Comparison of ENCODE assay signal across 8 mouse cellular contexts in the genomic region with DNA sequence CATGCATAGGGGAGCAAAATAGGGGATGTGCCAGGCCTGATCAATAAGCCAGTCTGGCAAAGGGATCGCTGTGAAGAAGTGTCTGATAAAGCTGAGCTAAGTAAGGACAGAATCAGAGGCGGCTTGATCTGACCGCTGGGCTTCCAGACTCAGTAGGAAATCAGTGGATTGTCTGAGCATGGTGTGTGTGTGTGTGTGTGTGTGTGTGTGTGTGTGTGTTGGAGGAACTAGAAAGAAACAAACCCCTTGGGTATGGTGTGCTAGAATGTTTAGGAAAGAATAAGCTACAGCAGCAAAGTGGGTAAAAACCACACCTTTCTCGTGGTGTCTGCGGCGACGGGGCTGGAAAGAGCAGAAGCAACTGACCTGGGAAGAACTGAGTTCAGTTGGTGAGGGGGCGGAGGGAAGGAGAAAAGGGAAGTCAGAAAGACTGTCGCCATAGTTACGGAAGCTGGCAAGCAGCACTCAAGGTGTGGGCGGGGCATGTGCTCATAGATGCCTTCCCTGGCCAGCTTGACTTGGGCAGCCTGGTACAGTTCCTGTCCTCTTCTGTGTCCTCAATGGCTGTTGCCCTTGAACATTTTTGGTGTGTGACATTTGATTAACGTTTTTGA. TPM values are rescaled to one million over a fixed set of nuclear protein-coding genes. Genes with fewer than 3 reads are reported as not detected.
DNase-seq lines count a peak whose midpoint lies in the region; ATAC-seq and TF ChIP-seq lines count a peak whose summit lies in the region.
"Had no signal": no experiment of that assay in that cellular context is flagged by ENCODE, and none has a peak within 500 bp of the region (broad histone marks: within the 10 kb centered on the region; RNA-seq: fewer than 3 reads in every experiment).

No protein-coding gene starts in this region.

- WGBS in bone marrow, adult 2 months, result 4% methylated on average over 12 of the region's 12 CpGs
- WGBS in kidney, embryonic 14.5 days, result 35% methylated on average over 12 of the region's 12 CpGs
- 31% methylated on average over 12 of the region's 12 CpGs for WGBS in limb, embryonic 13.5 days
- WGBS in midbrain, embryonic 15.5 days, result 26% methylated on average over 12 of the region's 12 CpGs

- DNase-seq in MN1 (ENCODE audit: low spot score), result peak; percentile 88
- DNase-seq in frontal cortex, adult 2 months (ENCODE audit: extremely low spot score in 1 of 2, low spot score in 1 of 2), result peak; percentile 63 to 81
- peak; percentile 94 for DNase-seq in splenic B cell, adult 2 months (ENCODE audit: low read depth, low spot score)

- H3K9ac ChIP-seq in kidney, embryonic 14.5 days (ENCODE audit: low read depth, low read length), result no peak overlapping the region
- no peak overlapping the region for H3K9ac ChIP-seq in limb, embryonic 13.5 days
- H3K9ac ChIP-seq in midbrain, embryonic 15.5 days, result no peak overlapping the region

- peaks cover 4% of the 10 kb centered on the region; the same call in 1 of the 2 replicates for H3K4me1 ChIP-seq in bone marrow, adult 2 months (ENCODE audit: control insufficient read depth, insufficient read depth, low read length)
- H3K4me1 ChIP-seq in kidney, embryonic 14.5 days (ENCODE audit: control insufficient read depth, insufficient read depth, low read length), result no peaks in the 10 kb centered on the region
- peaks cover 13% of the 10 kb centered on the region for H3K4me1 ChIP-seq in limb, embryonic 13.5 days
- H3K4me1 ChIP-seq in midbrain, embryonic 15.5 days, result peaks cover 9% of the 10 kb centered on the region

- peak overlapping the region; percentile 7 for H3K4me3 ChIP-seq in bone marrow, adult 2 months (replicated peaks; ENCODE audit: control insufficient read depth, low read depth, low read length)
- H3K4me3 ChIP-seq in kidney, embryonic 14.5 days (ENCODE audit: low read length), result no peak overlapping the region
- no peak overlapping the region for H3K4me3 ChIP-seq in limb, embryonic 13.5 days
- H3K4me3 ChIP-seq in midbrain, embryonic 15.5 days, result no peak overlapping the region
- H3K4me3 ChIP-seq: heart, adult 2 months had no signal

- no peaks in the 10 kb centered on the region for H3K36me3 ChIP-seq in kidney, embryonic 14.5 days (ENCODE audit: control insufficient read depth, insufficient read depth, low read length)
- no peaks in the 10 kb centered on the region for H3K36me3 ChIP-seq in limb, embryonic 13.5 days
- H3K36me3 ChIP-seq in midbrain, embryonic 15.5 days (replicated peaks), result no peaks in the 10 kb centered on the region
- no peaks in the 10 kb centered on the region for H3K36me3 ChIP-seq in splenic B cell, adult 2 months (ENCODE audit: control insufficient read depth, insufficient read depth, low read length, poor library complexity, severe bottlenecking)

- 0 out of 2 replicates have a peak overlapping the region, but pooled peaks have one; percentile 9 for H3K27ac ChIP-seq in bone marrow, adult 2 months (ENCODE audit: control insufficient read depth, insufficient read depth, low read depth, low read length, poor library complexity)
- H3K27ac ChIP-seq in kidney, embryonic 14.5 days (ENCODE audit: low read depth, low read length), result no peak overlapping the region
- no peak overlapping the region for H3K27ac ChIP-seq in limb, embryonic 13.5 days
- H3K27ac ChIP-seq in midbrain, embryonic 15.5 days, result no peak overlapping the region
- H3K27ac ChIP-seq: heart, adult 2 months had no signal

- no peaks in the 10 kb centered on the region for H3K9me3 ChIP-seq in kidney, embryonic 14.5 days (ENCODE audit: control insufficient read depth, low read length)
- H3K9me3 ChIP-seq in limb, embryonic 13.5 days, result no peaks in the 10 kb centered on the region
- no peaks in the 10 kb centered on the region for H3K9me3 ChIP-seq in midbrain, embryonic 15.5 days

- ATAC-seq in kidney, embryonic 14.5 days (ENCODE audit: low FRiP score, low TSS enrichment), result peak; percentile 69; the same call in 1 of the 2 replicates
- no peak for ATAC-seq in limb, embryonic 13.5 days (ENCODE audit: low FRiP score, low read depth)
- peak; percentile 78 for ATAC-seq in midbrain, embryonic 15.5 days (replicated peaks)

- H3K4me2 ChIP-seq in kidney, embryonic 14.5 days (replicated peaks; ENCODE audit: low read depth, low read length), result peak overlapping the region; percentile 17; the same call in 1 of the 2 replicates
- peak overlapping the region; percentile 40 for H3K4me2 ChIP-seq in limb, embryonic 13.5 days (replicated peaks)
- peak overlapping the region; percentile 37 for H3K4me2 ChIP-seq in midbrain, embryonic 15.5 days

- TF ChIP-seq CTCF in bone marrow, adult 2 months (IDR thresholded peaks at IDR 0.05; ENCODE audit: control insufficient read depth, insufficient read depth, low read length), result no peak

- TF ChIP-seq POLR2A in bone marrow, adult 2 months (IDR thresholded peaks at IDR 0.05; ENCODE audit: borderline replicate concordance, control insufficient read depth, low read depth, low read length), result no peak

- H3K27me3 ChIP-seq in kidney, embryonic 14.5 days (ENCODE audit: control insufficient read depth, insufficient read depth, low read length), result no peaks in the 10 kb centered on the region
- H3K27me3 ChIP-seq in limb, embryonic 13.5 days, result peaks cover 7% of the 10 kb centered on the region; the same call in 1 of the 2 replicates
- no peaks in the 10 kb centered on the region for H3K27me3 ChIP-seq in midbrain, embryonic 15.5 days (replicated peaks)
- H3K27me3 ChIP-seq in splenic B cell, adult 2 months (ENCODE audit: control insufficient read depth, insufficient read depth, low read length, poor library complexity, severe bottlenecking), result no peaks in the 10 kb centered on the region

RNA-seq across cellular contexts. Expression of a gene that starts 2.6 kb away (rescaled TPM):
- polyA plus RNA-seq in bone marrow, adult 2 months (2011; ENCODE audit: insufficient read depth, insufficient read length, low replicate concordance, missing spikeins), result not detected in 2 replicates
- not detected in 2 replicates for polyA plus RNA-seq in frontal cortex, adult 2 months (2012; rRNA removed)
- polyA plus RNA-seq in kidney, embryonic 14.5 days (2014; fragmentation: Nextera tagmentation; extraction: Ambion mirVana), result not detected in 2 replicates
- not detected in 2 replicates for polyA plus RNA-seq in limb, embryonic 13.5 days (2015; fragmentation: Nextera tagmentation; extraction: Ambion mirVana)
- polyA plus RNA-seq in midbrain, embryonic 15.5 days (2015; fragmentation: Nextera tagmentation; extraction: Ambion mirVana), result not detected in 2 replicates
- polyA plus RNA-seq: heart, adult 2 months had no signal

RNA-seq across cellular contexts. Expression of a gene that starts 22.7 kb away (rescaled TPM):
- 14.1 and 27.3 TPM in 2 replicates for polyA plus RNA-seq in bone marrow, adult 2 months (2011; ENCODE audit: insufficient read depth, insufficient read length, low replicate concordance, missing spikeins)
- polyA plus RNA-seq in frontal cortex, adult 2 months (2012; rRNA removed), result 76.5 and 92.6 TPM in 2 replicates
- polyA plus RNA-seq in kidney, embryonic 14.5 days (2014; fragmentation: Nextera tagmentation; extraction: Ambion mirVana), result 90.7 and 114 TPM in 2 replicates
- 78.8 and 79.2 TPM in 2 replicates for polyA plus RNA-seq in limb, embryonic 13.5 days (2015; fragmentation: Nextera tagmentation; extraction: Ambion mirVana)
- 98.9 and 101 TPM in 2 replicates for polyA plus RNA-seq in midbrain, embryonic 15.5 days (2015; fragmentation: Nextera tagmentation; extraction: Ambion mirVana)

RNA-seq across cellular contexts. Expression of a gene that starts 22.9 kb away (rescaled TPM):
- 3.3 and 5.9 TPM in 2 replicates for polyA plus RNA-seq in bone marrow, adult 2 months (2011; ENCODE audit: insufficient read depth, insufficient read length, low replicate concordance, missing spikeins)
- 5.6 and 5.9 TPM in 2 replicates for polyA plus RNA-seq in frontal cortex, adult 2 months (2012; rRNA removed)
- polyA plus RNA-seq in kidney, embryonic 14.5 days (2014; fragmentation: Nextera tagmentation; extraction: Ambion mirVana), result 13.7 and 19.8 TPM in 2 replicates
- polyA plus RNA-seq in limb, embryonic 13.5 days (2015; fragmentation: Nextera tagmentation; extraction: Ambion mirVana), result 16.0 and 18.6 TPM in 2 replicates
- polyA plus RNA-seq in midbrain, embryonic 15.5 days (2015; fragmentation: Nextera tagmentation; extraction: Ambion mirVana), result 12.1 and 13.4 TPM in 2 replicates
